Mouse (Mus musculus): Measurements from ENCODE around the gene Rere.

DNA sequence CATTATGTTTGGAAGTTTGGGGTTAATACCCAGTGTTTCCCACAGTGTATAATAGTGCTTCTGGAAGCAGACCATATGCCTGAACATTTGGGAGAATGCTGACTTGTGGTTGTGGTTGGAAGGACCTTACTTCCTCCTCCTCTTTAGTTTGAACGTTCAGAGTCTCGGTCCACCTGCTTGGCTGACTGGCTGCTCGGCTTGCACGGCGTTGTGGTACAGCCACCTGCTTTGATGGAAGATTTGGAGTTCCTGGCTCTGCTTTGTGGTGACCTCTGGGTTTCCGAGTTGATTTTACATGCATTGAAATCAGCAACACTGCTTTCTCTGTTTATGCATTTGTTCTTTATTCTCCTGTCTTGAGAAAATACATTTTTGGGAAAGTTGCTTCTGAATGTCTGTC lies 208.6 kb downstream of the Rere start:
- no peak for TF ChIP-seq CTCF (conservative IDR thresholded peaks at IDR 0.05; ENCODE audit: insufficient read depth, insufficient read length, low read depth, low read length)
- no peak for TF ChIP-seq POLR2A (IDR thresholded peaks at IDR 0.05; ENCODE audit: low read depth, low read length)
